Mouse (Mus musculus) ES-Bruce4 (cell line): ENCODE measurements around the gene Tpp1. TPM values are rescaled to one million over a fixed set of nuclear protein-coding genes. Genes with fewer than 3 reads are reported as not detected.

Experiments
- H3K27ac ChIP-seq: 2 replicates; pipeline ENCODE4 v1.5.1; 2012; ENCODE audit warnings: low read length, inconsistent platforms; ENCODE audit not compliant: insufficient read depth
- H3K27me3 ChIP-seq: 2 replicates; pipeline ENCODE4 v1.6.1; 2012; ENCODE audit warnings: mild to moderate bottlenecking, low read length, inconsistent platforms; ENCODE audit not compliant: control insufficient read depth, poor library complexity, insufficient read depth, severe bottlenecking
- H3K36me3 ChIP-seq: 2 replicates; pipeline ENCODE4 v1.6.1; 2012; ENCODE audit warnings: inconsistent platforms, mild to moderate bottlenecking, low read length, moderate library complexity; ENCODE audit not compliant: control insufficient read depth, poor library complexity, insufficient read depth, severe bottlenecking
- H3K4me1 ChIP-seq: one replicate; pipeline ENCODE4 v1.8.1; 2011; ENCODE audit warnings: low read length; ENCODE audit not compliant: control insufficient read depth, insufficient read depth
- H3K4me3 ChIP-seq: 2 replicates; pipeline ENCODE4 v1.5.1; 2011; ENCODE audit warnings: low read depth, mild to moderate bottlenecking, low read length
- H3K9ac ChIP-seq: 2 replicates; pipeline ENCODE4 v1.6.1; 2012; ENCODE audit warnings: low read depth, mild to moderate bottlenecking, inconsistent platforms; ENCODE audit not compliant: poor library complexity, severe bottlenecking
- H3K9me3 ChIP-seq: replicated peaks from 2 replicates; pipeline ENCODE4 v1.6.1; 2012; ENCODE audit warnings: mild to moderate bottlenecking, low read length, inconsistent platforms; ENCODE audit not compliant: control insufficient read depth, poor library complexity, insufficient read depth, severe bottlenecking
- CTCF ChIP-seq: IDR thresholded peaks from one replicate; pipeline ENCODE4 v1.8.1; 2011; ENCODE audit warnings: low read depth, low read length
- EP300 ChIP-seq: IDR thresholded peaks from 2 replicates; pipeline ENCODE4 v1.6.1; 2011; ENCODE audit warnings: low read depth, low read length; ENCODE audit not compliant: insufficient read depth
- POLR2A ChIP-seq: IDR thresholded peaks from one replicate; pipeline ENCODE4 v1.8.1; 2011; ENCODE audit warnings: low read length; ENCODE audit not compliant: insufficient read depth
- polyA plus RNA-seq: library from polyadenylated mRNA; stranded (reverse); fragments of >200 nt; gene quantifications from 2 replicates; pipeline ENCODE4 v1.2.4, GENCODE M21; 2011; ENCODE audit warnings: low read depth; ENCODE audit not compliant: missing spikeins, insufficient read depth, insufficient read length

Tpp1 gene
- 68.2 and 74.8 TPM in 2 replicates for polyA plus RNA-seq

GRCm38 (mm10) chr7:105751491-105752433 is at the start of gene Tpp1:
Gene Tpp1 (minus strand): TSS chr7:105752235.
- Histone ChIP-seq H3K27me3 (no peaks in the 10 kb centered on the region), H3K4me1 (no peaks in the 10 kb centered on the region), H3K36me3 (peaks cover 2% of the 10 kb centered on the region; the same call in 1 of the 2 replicates), H3K27ac (no peak within 1 kb of the TSS), H3K9me3 (no peaks in the 10 kb centered on the region), H3K4me3 (peak within 1 kb of the TSS; percentile 91), H3K9ac (peak within 1 kb of the TSS; percentile 55)
- peak; percentile 25 for TF ChIP-seq POLR2A
- no peak for TF ChIP-seq CTCF

GRCm38 (mm10) chr7:105796972-105797371 is 44.9 kb upstream of the Tpp1 start:
- Histone ChIP-seq H3K9me3 (no peaks in the 10 kb centered on the region), H3K27ac (no peak overlapping the region), H3K27me3 (no peaks in the 10 kb centered on the region), H3K4me1 (no peaks in the 10 kb centered on the region), H3K9ac (no peak overlapping the region), H3K36me3 (no peaks in the 10 kb centered on the region), H3K4me3 (no peak overlapping the region)
- TF ChIP-seq CTCF (no peak), EP300 (no peak), POLR2A (no peak)

- TF ChIP-seq POLR2A (no peak), EP300 (no peak), CTCF (no peak)
- Histone ChIP-seq H3K36me3 (no peaks in the 10 kb centered on the region), H3K4me1 (no peaks in the 10 kb centered on the region), H3K9ac (no peak overlapping the region), H3K27ac (no peak overlapping the region), H3K4me3 (no peak overlapping the region), H3K9me3 (0 out of 2 replicates have a peak, but pooled peaks cover 4% of the 10 kb centered on the region), H3K27me3 (no peaks in the 10 kb centered on the region)
These were observed 43.8 kb upstream of the Tpp1 start for GRCm38 (mm10) chr7:105795759-105796366.

GRCm38 (mm10) chr7:105793701-105794100 is 41.7 kb upstream of the Tpp1 start:
- Histone ChIP-seq H3K27me3 (peaks cover 3% of the 10 kb centered on the region), H3K36me3 (no peaks in the 10 kb centered on the region), H3K4me1 (no peaks in the 10 kb centered on the region), H3K27ac (no peak overlapping the region), H3K9me3 (0 out of 2 replicates have a peak, but pooled peaks cover 4% of the 10 kb centered on the region), H3K9ac (no peak overlapping the region), H3K4me3 (no peak overlapping the region)
- TF ChIP-seq POLR2A = no peak
- no peak for TF ChIP-seq EP300
- no peak for TF ChIP-seq CTCF

- 0 out of 2 replicates have a peak, but pooled peaks cover 4% of the 10 kb centered on the region for H3K9me3 ChIP-seq
- TF ChIP-seq POLR2A (no peak), CTCF (no peak), EP300 (no peak)
- H3K9ac ChIP-seq = no peak overlapping the region
- H3K27ac ChIP-seq = no peak overlapping the region
- H3K4me3 ChIP-seq = no peak overlapping the region
- H3K4me1 ChIP-seq = peaks cover 3% of the 10 kb centered on the region
- peaks cover 17% of the 10 kb centered on the region for H3K27me3 ChIP-seq
- H3K36me3 ChIP-seq = no peaks in the 10 kb centered on the region
These were observed 39.1 kb upstream of the Tpp1 start for GRCm38 (mm10) chr7:105791147-105791546.
